Mouse (Mus musculus): Measurements from ENCODE around the gene Kank4. TPM values are rescaled to one million over a fixed set of nuclear protein-coding genes. Genes with fewer than 3 reads are reported as not detected.

Kank4 gene
- polyA plus RNA-seq (2014; fragmentation: Illumina TruSeq; extraction: RNeasy Lipid Tissue Mini Kit (QIAGEN cat#74804); ENCODE audit: low read depth, low replicate concordance), result 2.6 TPM

DNA sequence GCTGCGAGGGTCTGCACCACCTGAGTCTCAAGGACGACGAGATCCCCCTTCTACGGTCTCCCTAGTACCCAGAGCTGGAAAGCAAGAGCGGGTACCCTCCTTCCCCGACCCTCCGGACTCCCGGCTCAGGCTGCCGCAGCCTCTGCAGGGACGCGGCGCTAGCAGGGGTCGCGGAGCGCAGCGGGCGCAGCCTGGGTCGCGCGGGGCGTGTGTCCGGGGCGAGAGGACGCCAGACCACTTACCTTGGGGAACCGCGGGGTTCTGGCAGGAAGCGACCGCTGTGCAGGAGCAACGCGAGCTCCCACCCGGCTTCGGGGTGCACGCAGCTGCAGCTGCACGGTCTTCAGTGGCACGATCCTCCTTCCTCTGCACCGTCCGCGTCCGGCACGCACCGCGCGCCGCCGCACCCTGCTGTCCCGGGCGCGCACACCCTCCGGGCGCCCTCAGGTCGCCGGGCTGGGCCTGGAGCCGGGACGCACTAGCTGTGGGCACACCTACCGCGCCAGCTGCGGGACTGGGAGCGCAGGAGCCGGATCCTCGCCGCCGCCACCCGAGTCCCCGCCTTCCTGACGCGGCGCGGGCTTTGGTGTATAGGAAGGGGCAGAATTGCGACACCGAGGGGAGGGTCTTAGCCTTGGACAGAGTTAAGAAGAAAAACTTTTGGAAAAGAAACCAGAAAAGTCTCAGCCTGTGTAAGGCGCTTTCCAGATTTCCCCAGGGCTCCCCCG, at the start of gene Kank4:
Kank4 (minus strand) TSS at position 354 of the 728 bp plus-strand sequence.

DNA sequence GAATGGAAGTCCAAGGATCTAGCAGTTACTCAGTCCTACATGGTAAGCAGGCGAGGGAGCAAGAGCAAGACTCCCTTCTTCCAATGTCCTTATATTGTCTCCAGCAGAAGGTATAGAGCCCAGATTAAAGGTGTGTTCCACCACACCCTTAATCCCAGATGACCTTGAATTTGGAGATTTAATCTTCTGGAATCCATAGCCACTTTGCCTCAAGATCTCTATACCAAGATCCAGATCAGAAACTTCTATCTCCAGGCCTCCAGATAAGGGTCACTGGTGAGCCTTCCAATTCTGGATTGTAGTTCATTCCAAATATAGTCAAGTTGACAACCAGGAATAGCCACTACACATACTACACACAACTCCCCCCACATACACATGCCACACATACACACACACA, 6.4 kb upstream of the Kank4 start, which contains the start of gene I0C0044D17Rik:
I0C0044D17Rik (minus strand) TSS at position 101 of the 400 bp plus-strand sequence.

DNA sequence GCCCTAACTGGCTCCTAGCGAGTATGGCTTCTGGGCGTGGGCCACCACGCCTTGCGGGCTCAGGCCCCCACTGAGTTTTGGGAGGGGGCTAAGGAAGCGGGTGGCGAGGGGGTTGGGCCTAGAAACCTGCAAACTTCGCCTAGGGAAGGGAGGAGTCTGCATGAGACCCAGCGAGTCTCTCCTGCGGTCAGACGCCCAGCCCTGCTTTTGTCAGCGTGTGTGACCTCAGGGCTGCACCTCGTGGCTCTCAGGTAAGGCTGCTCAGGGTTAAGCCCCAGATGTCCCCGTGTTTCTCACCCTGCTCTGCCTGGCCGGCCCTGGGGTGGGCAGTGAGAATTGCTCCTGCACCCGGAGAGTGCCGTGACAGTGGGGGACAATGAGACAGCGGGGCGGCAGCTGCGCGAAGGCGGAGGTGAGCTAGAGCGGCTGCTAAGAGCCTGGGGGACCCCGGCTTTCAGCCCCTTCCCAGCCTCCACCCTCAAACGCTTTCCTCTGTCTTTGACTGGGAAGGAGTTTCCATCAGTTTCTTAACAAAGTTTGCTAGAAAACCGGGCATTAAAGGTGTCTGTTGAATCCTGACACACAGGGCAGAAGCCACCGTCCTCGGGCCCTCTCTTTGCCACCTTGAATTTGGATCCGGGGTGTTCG, 90.6 kb downstream of the Kank4 start, which contains the start of gene L1td1:
L1td1 (plus strand) TSS at position 145 of the 648 bp plus-strand sequence.

Other genes starting within 250 kb of the Kank4 start
- 0.14 TPM for gene L1td1, start 90.8 kb downstream of the Kank4 start, polyA plus RNA-seq (2014; fragmentation: Illumina TruSeq; extraction: RNeasy Lipid Tissue Mini Kit (QIAGEN cat#74804); ENCODE audit: low read depth, low replicate concordance)
- not detected for gene I0C0044D17Rik, start 6.3 kb upstream of the Kank4 start, polyA plus RNA-seq (2014; fragmentation: Illumina TruSeq; extraction: RNeasy Lipid Tissue Mini Kit (QIAGEN cat#74804); ENCODE audit: low read depth, low replicate concordance)
- gene Usp1, start 106.3 kb upstream of the Kank4 start, polyA plus RNA-seq (2014; fragmentation: Illumina TruSeq; extraction: RNeasy Lipid Tissue Mini Kit (QIAGEN cat#74804); ENCODE audit: low read depth, low replicate concordance), result 25.4 TPM
- gene Angptl3, start 213.4 kb upstream of the Kank4 start, polyA plus RNA-seq (2014; fragmentation: Illumina TruSeq; extraction: RNeasy Lipid Tissue Mini Kit (QIAGEN cat#74804); ENCODE audit: low read depth, low replicate concordance), result 2.2 TPM

Measured in adipose tissue, adult 10 weeks (tissue).